Mouse (Mus musculus) small intestine, adult 10 weeks (tissue): ENCODE measurements around the gene Sarm1. TPM values are rescaled to one million over a fixed set of nuclear protein-coding genes. Genes with fewer than 3 reads are reported as not detected.

Experiments used
- polyA plus RNA-seq: library from polyadenylated mRNA; stranded (reverse); fragments of 350-450 nt; fragmentation: Illumina TruSeq; extraction: RNeasy Lipid Tissue Mini Kit (QIAGEN cat#74804); gene quantifications from one replicate; pipeline ENCODE4 v1.2.3, GENCODE M21; 2014; ENCODE audit warnings: low replicate concordance

Sarm1 gene
- polyA plus RNA-seq, result not detected

GRCm38 (mm10) chr11:78497544-78498522, at the start of gene Sarm1:
Gene Sarm1, minus strand, starts transcription at chr11:78497754.

GRCm38 (mm10) chr11:78536080-78536689, 38.6 kb upstream of the Sarm1 start, which contains the start of the genes Tnfaip1 and Ift20:
Gene Tnfaip1, minus strand, starts transcription at chr11:78536332.
Gene Ift20, plus strand, starts transcription at chr11:78536361.

GRCm38 (mm10) chr11:78512025-78512957, 14.7 kb upstream of the Sarm1 start, which contains the start of the genes Tmem199 and Poldip2:
Gene Tmem199, minus strand, starts transcription at chr11:78512172.
Gene Poldip2, plus strand, starts transcription at chr11:78512193.

GRCm38 (mm10) chr11:78502909-78503650, 5.5 kb upstream of the Sarm1 start, which contains the start of gene Sebox:
Gene Sebox, plus strand, starts transcription at chr11:78503447.

GRCm38 (mm10) chr11:78499004-78499403, 1.4 kb upstream of the Sarm1 start, which contains the start of gene Vtn:
Gene Vtn, plus strand, starts transcription at chr11:78499091.

GRCm38 (mm10) chr11:78465568-78466180, 31.9 kb downstream of the Sarm1 start, which contains the start of gene Slc46a1:
Gene Slc46a1, plus strand, starts transcription at chr11:78465697.

Other genes starting within 250 kb of the Sarm1 start
- gene 2610507B11Rik, start 236.0 kb downstream of the Sarm1 start, polyA plus RNA-seq, result 55.5 TPM
- 1.5 TPM for gene BC030499, start 206.9 kb downstream of the Sarm1 start, polyA plus RNA-seq
- 8.9 TPM for gene Spag5, start 196.2 kb downstream of the Sarm1 start, polyA plus RNA-seq
- 3.8 TPM for gene Aldoc, start 174.8 kb downstream of the Sarm1 start, polyA plus RNA-seq
- gene Pigs, start 169.3 kb downstream of the Sarm1 start, polyA plus RNA-seq, result 1.9 TPM
- gene Unc119, start 154.3 kb downstream of the Sarm1 start, polyA plus RNA-seq, result not detected
- not detected for gene Foxn1, start 111.2 kb downstream of the Sarm1 start, polyA plus RNA-seq
- 6.7 TPM for gene Slc13a2, start 75.5 kb downstream of the Sarm1 start, polyA plus RNA-seq
- gene Slc46a1, start 32.1 kb downstream of the Sarm1 start, polyA plus RNA-seq, result 8.8 TPM
- not detected for gene Vtn, start 1.3 kb upstream of the Sarm1 start, polyA plus RNA-seq
- gene Sebox, start 5.7 kb upstream of the Sarm1 start, polyA plus RNA-seq, result not detected
- gene Tmem199, start 14.4 kb upstream of the Sarm1 start, polyA plus RNA-seq, result 15.1 TPM
- 6.3 TPM for gene Poldip2, start 14.4 kb upstream of the Sarm1 start, polyA plus RNA-seq
- gene Tnfaip1, start 38.6 kb upstream of the Sarm1 start, polyA plus RNA-seq, result 53.0 TPM
- 97.4 TPM for gene Ift20, start 38.6 kb upstream of the Sarm1 start, polyA plus RNA-seq
- gene Tmem97, start 53.0 kb upstream of the Sarm1 start, polyA plus RNA-seq, result 24.5 TPM
- gene Nlk, start 199.6 kb upstream of the Sarm1 start, polyA plus RNA-seq, result 34.8 TPM